Mouse (Mus musculus) thymus, adult 2 months (tissue): ENCODE data around the gene Farsa.

ENCODE experiments used
- CTCF ChIP-seq: fragments of 200-500 bp; IDR thresholded peaks from 2 replicates; pipeline ENCODE4 v1.5.1; 2012; ENCODE audit warnings: mild to moderate bottlenecking, control low read depth, low read length, moderate library complexity, borderline replicate concordance; ENCODE audit not compliant: control insufficient read depth, poor library complexity, insufficient read depth; ENCODE audit errors: extremely low read depth
- POLR2A ChIP-seq: fragments of 200-500 bp; IDR thresholded peaks from 2 replicates; pipeline ENCODE4 v1.6.1; 2012; ENCODE audit warnings: mild to moderate bottlenecking, low read length, control low read depth, moderate library complexity; ENCODE audit not compliant: control insufficient read depth, poor library complexity, insufficient read depth; ENCODE audit errors: extremely low read depth

DNA sequence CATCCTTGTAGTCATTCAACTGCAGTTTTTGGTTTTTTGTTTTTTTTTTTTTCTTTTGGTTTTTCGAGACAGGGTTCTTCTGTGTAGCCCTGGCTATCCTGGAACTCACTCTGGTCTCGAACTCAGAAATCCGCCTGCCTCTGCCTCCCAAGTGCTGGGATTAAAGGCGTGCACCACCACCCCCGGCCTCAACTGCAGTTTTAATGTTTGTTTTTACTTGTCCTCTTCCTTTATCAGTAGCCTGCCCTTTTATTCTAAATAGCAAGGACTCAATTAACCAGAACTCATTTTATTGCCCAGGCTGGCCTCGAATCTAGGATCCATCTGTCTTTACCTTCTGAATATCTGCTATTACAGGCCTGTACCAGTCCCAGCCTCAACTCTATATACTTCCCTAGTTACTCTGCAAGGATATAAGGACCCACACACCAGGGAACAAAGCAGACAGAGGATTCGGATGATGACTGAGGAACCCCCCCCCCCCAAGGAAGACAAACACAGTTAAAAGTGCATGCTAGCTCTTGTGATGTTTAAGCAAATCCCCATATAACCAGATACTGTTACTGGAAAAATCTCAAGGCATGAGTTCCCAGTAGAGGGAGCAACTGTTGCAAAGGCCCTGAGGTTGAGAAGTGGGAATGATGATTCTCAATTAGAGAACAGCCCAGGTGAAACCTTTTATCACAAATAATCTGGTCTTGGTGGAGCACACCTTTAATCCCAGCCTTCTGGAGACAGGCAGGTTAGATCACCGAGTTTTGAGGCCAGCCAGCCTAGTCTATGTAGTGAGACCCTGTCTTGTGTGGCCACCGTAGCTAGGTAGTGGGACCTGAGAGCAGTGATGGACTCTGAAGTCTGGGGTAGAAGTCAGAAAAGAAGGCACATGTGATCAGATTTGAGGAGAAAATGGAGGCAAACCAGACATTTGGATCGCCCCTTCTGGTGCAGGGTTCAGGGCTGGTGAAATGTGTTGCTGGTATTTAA, 23.7 kb upstream of the Farsa start:
- TF ChIP-seq CTCF (no peak), POLR2A (no peak)
